Mouse (Mus musculus) lung, postnatal 0 days (tissue): ENCODE measurements around the gene Bnc2.

Source experiments
- CTCF ChIP-seq: IDR thresholded peaks from 2 replicates; pipeline ENCODE4 v1.5.1; 2016; ENCODE audit warnings: antibody characterized with exemption, mild to moderate bottlenecking
- EP300 ChIP-seq: IDR thresholded peaks from 2 replicates; pipeline ENCODE4 v1.6.1; 2016; ENCODE audit warnings: antibody characterized with exemption, mild to moderate bottlenecking, control low read depth

DNA sequence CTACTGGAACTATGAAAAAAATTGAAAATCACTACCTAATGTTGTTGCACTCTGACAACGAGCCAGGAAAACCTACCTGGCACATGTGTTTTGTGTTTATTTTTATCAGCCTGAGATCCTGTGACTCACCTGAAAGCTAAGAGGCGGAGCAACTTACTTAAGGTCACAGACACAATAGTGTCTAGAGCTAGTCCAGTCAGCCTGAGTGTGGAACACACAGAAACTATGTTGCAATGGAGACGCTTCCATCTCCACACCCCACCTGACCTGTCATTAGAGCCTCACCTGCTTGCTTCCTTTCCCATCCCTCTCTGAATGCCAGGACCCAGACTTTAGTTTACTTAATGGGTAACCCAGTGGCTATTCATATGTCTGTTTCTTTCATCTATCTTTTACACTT, 364.2 kb downstream of the Bnc2 start:
- TF ChIP-seq CTCF (no peak), EP300 (no peak)
